Mouse (Mus musculus) E14TG2a.4 (cell line): ENCODE results near the gene Slc11a1.
A peak's percentile ranks its signal among the peaks of the same experiment; 100 is the strongest.
"Not testable (repeated sequence)": the region's sequence is repeated elsewhere in the genome, so short reads cannot be mapped to it uniquely, and the experiment has no call there.

Experiments
- H3K27me3 ChIP-seq: 2 replicates; pipeline ENCODE4 v1.6.1; 2014; ENCODE audit warnings: low read length, control low read depth; ENCODE audit not compliant: insufficient read depth
- H3K36me3 ChIP-seq: 2 replicates; pipeline ENCODE4 v1.6.1; 2014; ENCODE audit warnings: low read length, control low read depth; ENCODE audit not compliant: insufficient read depth
- H3K4me1 ChIP-seq: replicated peaks from 2 replicates; pipeline ENCODE4 v1.6.1; 2014; ENCODE audit warnings: low read depth, low read length, control low read depth
- H3K4me3 ChIP-seq: replicated peaks from 2 replicates; pipeline ENCODE4 v1.5.1; 2014; ENCODE audit warnings: mild to moderate bottlenecking, low read length
- H3K9me3 ChIP-seq: 2 replicates; pipeline ENCODE4 v1.6.1; 2014; ENCODE audit warnings: low read length, control low read depth
- CTCF ChIP-seq: conservative IDR thresholded peaks from 2 replicates; pipeline ENCODE4 v1.5.1; 2014; ENCODE audit warnings: low read length
- NANOG ChIP-seq: IDR thresholded peaks from 2 replicates; pipeline ENCODE4 v1.6.1; 2014; ENCODE audit warnings: borderline replicate concordance, low read length, mixed read lengths
- POU5F1 ChIP-seq: IDR thresholded peaks from 2 replicates; pipeline ENCODE4 v1.6.1; 2014; ENCODE audit warnings: low read length, borderline replicate concordance

The Slc11a1 gene

DNA sequence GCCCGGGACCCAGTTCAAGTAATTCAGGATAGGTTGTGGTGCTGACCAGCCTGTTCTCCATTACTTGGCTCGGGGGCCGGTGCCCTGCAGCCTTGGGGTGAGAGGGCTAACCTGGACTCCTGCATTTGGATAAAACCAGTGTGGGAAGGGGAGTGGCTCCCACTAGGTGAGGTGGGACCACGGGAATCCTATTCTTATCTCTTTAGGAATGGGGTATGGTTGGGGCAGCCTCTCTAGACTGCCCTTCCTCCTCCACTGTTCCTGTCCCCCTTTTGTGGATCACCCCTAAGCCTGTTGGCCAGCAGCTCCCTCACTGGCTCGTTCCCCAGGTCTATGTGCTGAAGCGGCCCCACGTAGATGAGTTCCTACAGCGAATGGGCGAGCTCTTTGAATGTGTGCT, 19.3 kb downstream of the Slc11a1 start:
- Histone ChIP-seq H3K4me1 (peaks cover 73% of the 10 kb centered on the region), H3K27me3 (peaks cover 6% of the 10 kb centered on the region), H3K36me3 (peaks cover 19% of the 10 kb centered on the region), H3K4me3 (peak overlapping the region; percentile 21), H3K9me3 (no peaks in the 10 kb centered on the region)
- no peak for TF ChIP-seq NANOG

DNA sequence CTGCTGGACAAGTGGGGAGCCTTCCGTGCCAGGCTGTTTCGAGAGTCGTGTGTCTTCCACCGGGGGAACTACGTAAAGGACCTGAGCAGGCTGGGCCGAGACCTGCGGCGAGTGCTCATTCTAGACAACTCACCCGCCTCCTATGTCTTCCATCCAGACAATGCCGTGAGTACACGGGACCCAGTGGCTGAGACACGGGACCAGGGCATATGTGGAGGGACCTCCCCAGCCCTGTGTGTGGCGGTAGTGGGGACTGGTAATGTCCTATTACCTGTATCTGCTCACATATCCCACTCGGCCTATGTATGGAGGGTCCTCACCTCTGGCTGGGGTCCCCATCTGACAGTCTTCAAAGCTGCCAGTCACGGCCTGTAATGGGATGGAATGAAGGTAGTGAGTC, 19.9 kb downstream of the Slc11a1 start:
- Histone ChIP-seq H3K36me3 (peaks cover 19% of the 10 kb centered on the region), H3K27me3 (peaks cover 2% of the 10 kb centered on the region; the same call in 1 of the 2 replicates), H3K4me1 (peaks cover 67% of the 10 kb centered on the region), H3K9me3 (no peaks in the 10 kb centered on the region), H3K4me3 (peak overlapping the region; percentile 21)
- TF ChIP-seq POU5F1 = no peak
- TF ChIP-seq NANOG = no peak
- TF ChIP-seq CTCF = no peak

DNA sequence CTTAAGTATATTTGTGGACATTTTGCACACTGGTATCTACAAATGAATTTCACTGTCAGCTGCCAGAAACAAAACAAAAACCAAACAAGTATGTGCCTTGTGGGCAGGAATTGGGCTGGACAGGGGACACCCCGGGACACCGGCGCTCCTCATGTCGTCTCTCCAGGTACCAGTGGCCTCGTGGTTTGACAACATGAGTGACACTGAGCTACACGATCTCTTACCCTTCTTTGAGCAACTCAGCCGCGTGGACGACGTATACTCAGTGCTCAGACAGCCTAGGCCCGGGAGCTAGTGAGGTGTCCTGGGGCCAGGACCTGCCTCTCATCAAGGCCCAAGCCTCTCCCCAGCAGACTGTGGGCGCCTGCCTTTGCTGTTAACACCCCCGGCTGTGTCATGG, 20.3 kb downstream of the Slc11a1 start:
- peaks cover 63% of the 10 kb centered on the region for H3K4me1 ChIP-seq
- no peak overlapping the region; the same call in 1 of the 2 replicates for H3K4me3 ChIP-seq
- no peak for TF ChIP-seq POU5F1
- TF ChIP-seq CTCF = no peak
- TF ChIP-seq NANOG = no peak
- H3K9me3 ChIP-seq = no peaks in the 10 kb centered on the region
- peaks cover 2% of the 10 kb centered on the region; the same call in 1 of the 2 replicates for H3K27me3 ChIP-seq
- peaks cover 19% of the 10 kb centered on the region for H3K36me3 ChIP-seq

DNA sequence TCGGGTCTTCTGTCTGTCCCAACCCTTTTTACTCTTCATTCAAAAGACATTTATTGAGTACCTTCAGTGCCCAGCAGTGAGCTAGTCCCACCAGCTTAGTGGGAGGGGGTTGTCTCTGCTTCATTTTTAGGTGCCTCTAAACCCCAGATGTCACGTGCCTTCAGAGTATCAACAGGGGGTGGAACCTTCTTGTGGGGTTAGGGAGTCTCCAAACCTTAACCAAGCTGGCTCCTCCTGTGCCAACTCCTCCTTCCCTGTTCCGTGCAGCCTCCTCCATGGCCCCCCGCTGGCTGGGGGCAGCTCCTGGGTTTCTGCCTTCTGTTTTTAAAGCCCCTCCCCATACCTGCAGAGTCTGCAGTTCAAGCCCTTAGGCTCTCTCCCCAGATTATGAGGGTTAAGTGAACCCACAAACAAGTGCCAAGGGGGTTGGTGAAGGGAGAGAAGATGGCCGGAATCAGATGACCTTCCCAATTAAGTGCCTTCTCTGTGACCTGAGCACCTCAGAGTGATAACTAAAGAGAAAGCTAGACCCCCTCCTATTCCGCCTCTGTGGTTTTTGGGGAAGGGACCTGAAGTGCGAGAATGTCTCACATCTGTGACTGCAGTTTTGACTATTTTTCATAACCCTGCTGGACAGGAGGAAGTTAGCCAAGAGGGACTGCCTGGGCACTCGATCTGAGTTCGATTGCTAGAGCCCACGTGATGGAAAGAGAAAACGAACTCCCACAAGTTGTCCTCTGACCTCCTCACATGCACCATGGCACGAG, 21.6 kb downstream of the Slc11a1 start:
- Histone ChIP-seq H3K36me3 (peaks cover 19% of the 10 kb centered on the region), H3K4me1 (peaks cover 67% of the 10 kb centered on the region), H3K4me3 (peak overlapping the region; percentile 80)
- not testable (repeated sequence) for H3K27me3 ChIP-seq, H3K9me3 ChIP-seq

DNA sequence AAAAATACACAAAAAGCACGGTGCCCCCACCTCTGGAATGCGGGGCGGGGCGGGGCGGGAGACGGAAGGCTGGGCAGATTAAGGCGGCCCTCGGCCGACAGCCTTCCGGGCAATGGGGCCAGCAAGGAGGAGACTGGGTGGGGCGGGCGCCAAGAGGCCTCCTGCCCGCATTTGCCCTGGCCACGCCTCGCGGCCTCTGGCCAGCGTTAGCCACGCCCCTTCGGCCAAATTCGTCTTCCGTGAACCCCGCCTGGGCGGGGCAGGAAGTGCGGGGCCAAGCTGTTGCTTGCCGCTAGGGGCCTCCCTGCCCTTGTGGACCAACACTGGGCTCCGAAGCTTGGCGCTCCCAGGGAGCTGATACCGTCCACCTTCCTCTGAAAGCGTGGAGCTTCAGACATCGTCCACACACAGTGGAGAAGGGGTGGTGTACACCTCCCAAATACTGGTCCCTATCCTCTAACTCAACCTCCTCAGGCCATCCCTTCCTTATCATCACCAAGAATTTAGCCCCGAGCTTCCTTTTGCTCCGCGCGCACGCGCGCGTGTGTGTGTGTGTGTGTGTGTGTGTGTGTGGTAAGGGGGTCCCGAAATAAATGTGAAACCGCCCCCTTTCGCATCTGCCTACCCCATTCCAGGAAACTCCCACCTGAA, 22.4 kb downstream of the Slc11a1 start:
- Histone ChIP-seq H3K27me3 (peaks cover 5% of the 10 kb centered on the region; the same call in 1 of the 2 replicates), H3K36me3 (peaks cover 19% of the 10 kb centered on the region), H3K4me1 (peaks cover 70% of the 10 kb centered on the region), H3K9me3 (no peaks in the 10 kb centered on the region), H3K4me3 (peak overlapping the region; percentile 80)
- TF ChIP-seq CTCF (peak; percentile 19), NANOG (no peak), POU5F1 (no peak)

DNA sequence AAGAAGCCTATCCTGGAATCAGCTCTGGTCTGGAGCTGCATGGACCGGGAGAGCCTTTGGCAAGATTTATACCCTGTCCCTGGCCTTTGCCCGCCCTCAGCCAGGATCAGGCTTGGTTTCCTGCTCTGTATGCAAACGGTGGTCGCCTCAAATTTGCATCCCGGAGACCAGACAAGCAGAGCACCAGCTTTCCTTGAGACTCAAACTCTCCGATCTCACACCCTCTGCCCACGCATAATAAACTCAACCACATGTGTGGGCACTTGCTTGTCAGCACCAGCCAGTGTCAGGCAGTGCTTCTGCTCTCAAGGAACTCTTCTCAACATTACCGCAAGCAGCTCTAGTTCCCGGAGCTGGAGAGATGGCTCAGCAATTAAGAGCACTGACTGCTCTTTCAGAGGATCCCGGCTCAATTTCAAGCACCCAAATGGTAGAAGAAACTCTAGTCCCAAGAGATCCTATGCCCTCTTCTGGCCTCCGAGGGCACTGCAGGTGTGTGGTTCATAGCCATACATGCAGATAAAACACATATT, 23.0 kb downstream of the Slc11a1 start:
- Histone ChIP-seq H3K36me3 (peaks cover 19% of the 10 kb centered on the region), H3K4me1 (peaks cover 65% of the 10 kb centered on the region), H3K9me3 (no peaks in the 10 kb centered on the region), H3K27me3 (peaks cover 5% of the 10 kb centered on the region; the same call in 1 of the 2 replicates), H3K4me3 (peak overlapping the region; percentile 80)
- TF ChIP-seq POU5F1 (no peak), CTCF (peak; percentile 78)

DNA sequence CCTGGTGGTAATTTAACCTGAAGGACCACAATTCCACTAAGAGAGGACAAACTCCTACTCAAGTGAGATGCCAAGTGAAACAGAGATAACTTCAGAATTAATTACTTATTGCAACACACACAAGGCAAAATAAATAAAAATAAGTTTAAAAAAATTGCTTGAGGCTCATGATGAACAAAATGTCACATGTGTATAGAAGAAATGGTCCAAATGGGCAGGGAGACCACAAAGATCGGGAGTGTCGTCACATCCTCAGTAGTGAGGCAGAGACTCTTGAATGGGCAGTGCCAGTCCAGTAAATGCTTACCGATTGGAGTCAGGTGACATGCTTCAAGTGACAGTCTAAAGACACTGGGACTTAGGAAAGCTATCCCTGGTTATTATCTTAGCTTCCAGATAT, 25.5 kb downstream of the Slc11a1 start:
- Histone ChIP-seq H3K27me3 (0 out of 2 replicates have a peak, but pooled peaks cover 3% of the 10 kb centered on the region), H3K36me3 (no peaks in the 10 kb centered on the region), H3K4me1 (peaks cover 39% of the 10 kb centered on the region), H3K9me3 (no peaks in the 10 kb centered on the region), H3K4me3 (no peak overlapping the region)
- no peak for TF ChIP-seq NANOG
- TF ChIP-seq POU5F1 = no peak
- no peak for TF ChIP-seq CTCF

DNA sequence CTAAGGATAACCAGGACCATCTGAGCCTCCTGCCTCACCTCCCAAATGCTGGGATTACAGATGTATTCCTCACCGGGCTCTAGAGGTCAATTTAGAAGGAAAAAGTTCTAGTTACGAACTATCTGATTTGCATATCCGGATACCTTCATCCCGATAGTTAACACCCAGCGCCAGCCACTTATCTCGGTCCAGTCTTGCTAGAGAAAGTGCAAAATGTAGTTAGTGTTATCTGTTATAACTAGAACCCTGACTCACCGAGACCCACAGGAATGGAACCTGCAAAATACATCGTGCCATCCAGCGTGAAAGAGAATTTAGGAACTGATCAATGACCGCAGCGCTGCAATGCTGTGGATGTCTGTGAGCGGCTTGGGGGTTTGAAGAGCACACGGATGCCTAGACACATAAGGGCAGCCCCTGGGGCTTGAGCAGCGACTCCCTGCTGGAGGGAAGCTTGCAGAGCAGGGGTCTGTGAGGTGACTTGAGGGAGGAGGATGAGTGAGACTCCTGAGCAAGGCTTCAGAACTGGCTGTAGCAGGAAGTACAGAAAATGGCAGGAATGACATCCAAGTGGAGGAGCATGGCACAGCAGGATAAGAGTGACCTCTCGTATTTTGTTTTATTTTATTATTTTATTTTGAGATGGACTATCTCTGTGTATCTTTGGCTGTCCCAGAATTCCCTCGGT, 26.2 kb downstream of the Slc11a1 start:
- Histone ChIP-seq H3K36me3 (no peaks in the 10 kb centered on the region), H3K27me3 (0 out of 2 replicates have a peak, but pooled peaks cover 3% of the 10 kb centered on the region), H3K4me3 (no peak overlapping the region), H3K4me1 (peaks cover 36% of the 10 kb centered on the region), H3K9me3 (no peaks in the 10 kb centered on the region)
- TF ChIP-seq POU5F1 = no peak
- TF ChIP-seq NANOG = no peak
- TF ChIP-seq CTCF = no peak
